Mouse (Mus musculus) lung, postnatal 0 days (tissue): Measurements from ENCODE around the gene Pcp4l1.

ENCODE experiments used
- CTCF ChIP-seq: IDR thresholded peaks from 2 replicates; pipeline ENCODE4 v1.5.1; 2016; ENCODE audit warnings: antibody characterized with exemption, mild to moderate bottlenecking
- EP300 ChIP-seq: IDR thresholded peaks from 2 replicates; pipeline ENCODE4 v1.6.1; 2016; ENCODE audit warnings: antibody characterized with exemption, mild to moderate bottlenecking, control low read depth

- peak; percentile 60 for TF ChIP-seq CTCF
- no peak for TF ChIP-seq EP300
Measured at GRCm38 (mm10) chr1:171164258-171164657, 31.8 kb downstream of the Pcp4l1 start.
